Mouse (Mus musculus) myocyte (in vitro differentiated cells): ENCODE measurements around the gene Ffar3. TPM values are rescaled to one million over a fixed set of nuclear protein-coding genes. Genes with fewer than 3 reads are reported as not detected.

Source experiments
- H3K27me3 ChIP-seq: one replicate; pipeline ENCODE4 v1.6.1; 2011; ENCODE audit not compliant: control insufficient read depth, insufficient read depth, insufficient read length
- H3K36me3 ChIP-seq: one replicate; pipeline ENCODE4 v1.6.1; 2011; ENCODE audit not compliant: control insufficient read depth, insufficient read depth
- H3K4me2 ChIP-seq: one replicate; pipeline ENCODE4 v1.6.1; 2011; ENCODE audit warnings: low read depth, control low read depth
- H3K4me3 ChIP-seq: one replicate; pipeline ENCODE4 v1.5.1; 2011; ENCODE audit warnings: mild to moderate bottlenecking, control low read depth, moderate library complexity
- H3K79me2 ChIP-seq: one replicate; pipeline ENCODE4 v1.6.1; 2011; ENCODE audit not compliant: control insufficient read depth, insufficient read depth
- H3ac ChIP-seq: one replicate; pipeline ENCODE4 v1.6.1; 2011; ENCODE audit not compliant: control insufficient read depth, insufficient read length
- CEBPB ChIP-seq: IDR thresholded peaks from 2 replicates; pipeline ENCODE4 v1.6.1; 2011; ENCODE audit warnings: mild to moderate bottlenecking, moderate library complexity; ENCODE audit not compliant: poor library complexity, insufficient read depth, severe bottlenecking
- E2F4 ChIP-seq: IDR thresholded peaks from one replicate; pipeline ENCODE4 v1.6.1; 2011; ENCODE audit warnings: mild to moderate bottlenecking, control low read depth, moderate library complexity; ENCODE audit not compliant: insufficient read depth
- MAX ChIP-seq: IDR thresholded peaks from one replicate; pipeline ENCODE4 v1.6.1; 2011; ENCODE audit warnings: low read depth, mild to moderate bottlenecking, control low read depth
- MYOD1 ChIP-seq, 3 experiments: IDR thresholded peaks; one replicate each; pipeline ENCODE4 v1.6.1; 2011; ENCODE audit warnings: control low read depth in 2 of 3, low read depth in 2 of 3, mild to moderate bottlenecking in 2 of 3, moderate library complexity in 1 of 3; ENCODE audit not compliant: insufficient read length in 2 of 3, control insufficient read depth in 1 of 3
- MYOG ChIP-seq, 3 experiments: IDR thresholded peaks; one replicate each; pipeline ENCODE4 v1.6.1; 2011; ENCODE audit warnings: control low read depth in 2 of 3, low read depth in 2 of 3, mild to moderate bottlenecking in 2 of 3; ENCODE audit not compliant: insufficient read length in 2 of 3, control insufficient read depth in 1 of 3, insufficient read depth in 1 of 3
- POLR2A ChIP-seq: IDR thresholded peaks from one replicate; pipeline ENCODE4 v1.6.1; 2011; ENCODE audit warnings: low read depth, mild to moderate bottlenecking, control low read depth, moderate library complexity; ENCODE audit not compliant: insufficient read length
- POLR2AphosphoS2 ChIP-seq: IDR thresholded peaks from one replicate; pipeline ENCODE4 v1.6.1; 2011; ENCODE audit warnings: low read depth, control low read depth; ENCODE audit not compliant: insufficient read length
- REST ChIP-seq: IDR thresholded peaks from one replicate; pipeline ENCODE4 v1.6.1; 2011; ENCODE audit warnings: mild to moderate bottlenecking, control low read depth, moderate library complexity; ENCODE audit not compliant: insufficient read depth, insufficient read length
- SRF ChIP-seq: IDR thresholded peaks from one replicate; pipeline ENCODE4 v1.6.1; 2011; ENCODE audit warnings: low read depth; ENCODE audit not compliant: control insufficient read depth, insufficient read length
- TCF12 ChIP-seq: IDR thresholded peaks from one replicate; pipeline ENCODE4 v1.6.1; 2011; ENCODE audit warnings: mild to moderate bottlenecking, control low read depth; ENCODE audit not compliant: poor library complexity, insufficient read depth, severe bottlenecking
- TCF3 ChIP-seq: IDR thresholded peaks from one replicate; pipeline ENCODE4 v1.6.1; 2011; ENCODE audit warnings: low read depth, control low read depth; ENCODE audit not compliant: insufficient read length
- USF1 ChIP-seq: IDR thresholded peaks from one replicate; pipeline ENCODE4 v1.6.1; 2011; ENCODE audit warnings: low read depth, mild to moderate bottlenecking, control low read depth, moderate library complexity
- polyA plus RNA-seq: library from polyadenylated mRNA; unstranded; fragments of >200 nt; fragmentation: generic; extraction: Trizol; gene quantifications from one replicate; pipeline ENCODE4 v1.2.1, GENCODE M21; 2012; ENCODE audit warnings: missing spikeins

Ffar3 gene
- polyA plus RNA-seq: not detected

- TF ChIP-seq POLR2AphosphoS2 (no peak), E2F4 (no peak)
- Histone ChIP-seq H3K36me3 (no peaks in the 10 kb centered on the region), H3ac (no peak within 1 kb of the TSS), H3K79me2 (no peaks in the 10 kb centered on the region), H3K27me3 (peaks cover 49% of the 10 kb centered on the region), H3K4me2 (no peak within 1 kb of the TSS), H3K4me3 (no peak within 1 kb of the TSS)
Observed at GRCm38 (mm10) chr7:30856078-30856477, at the start of gene Ffar3. Ffar3 (minus strand) TSS chr7:30856178.

GRCm38 (mm10) chr7:30904042-30904441 is 48.1 kb upstream of the Ffar3 start:
- TF ChIP-seq POLR2AphosphoS2: no peak
- no peak for TF ChIP-seq REST
- TF ChIP-seq MYOD1 (IDR thresholded peaks at IDR 0.05; ENCODE audit: control insufficient read depth in 1 of 3, insufficient read length in 2 of 3, low read depth in 2 of 3): no peak
- TF ChIP-seq CEBPB: no peak
- no peak for TF ChIP-seq SRF
- no peak for TF ChIP-seq USF1
- TF ChIP-seq E2F4: no peak
- TF ChIP-seq POLR2A: no peak
- no peak for TF ChIP-seq TCF3
- H3K79me2 ChIP-seq: no peaks in the 10 kb centered on the region
- H3K4me3 ChIP-seq: no peak overlapping the region
- H3ac ChIP-seq: no peak overlapping the region
- H3K36me3 ChIP-seq: no peaks in the 10 kb centered on the region
- no peak overlapping the region for H3K4me2 ChIP-seq
- peaks cover 19% of the 10 kb centered on the region for H3K27me3 ChIP-seq

- H3K79me2 ChIP-seq: no peaks in the 10 kb centered on the region
- no peaks in the 10 kb centered on the region for H3K27me3 ChIP-seq
- no peaks in the 10 kb centered on the region for H3K36me3 ChIP-seq
- TF ChIP-seq TCF12 (no peak), REST (no peak), POLR2A (no peak), E2F4 (no peak), MYOG (IDR thresholded peaks at IDR 0.05; ENCODE audit: control insufficient read depth in 1 of 3, insufficient read depth in 1 of 3, insufficient read length in 2 of 3, low read depth in 2 of 3) (no peak)
- no peak overlapping the region for H3ac ChIP-seq
- no peak overlapping the region for H3K4me2 ChIP-seq
- H3K4me3 ChIP-seq: no peak overlapping the region
Observed at GRCm38 (mm10) chr7:30895217-30895616, 39.2 kb upstream of the Ffar3 start.

GRCm38 (mm10) chr7:30892515-30892914 is 36.5 kb upstream of the Ffar3 start:
- no peak overlapping the region for H3K4me3 ChIP-seq
- TF ChIP-seq MAX (no peak), REST (no peak), USF1 (no peak), POLR2AphosphoS2 (no peak)
- no peak overlapping the region for H3ac ChIP-seq
- peaks cover 3% of the 10 kb centered on the region for H3K27me3 ChIP-seq
- no peaks in the 10 kb centered on the region for H3K36me3 ChIP-seq
- no peaks in the 10 kb centered on the region for H3K79me2 ChIP-seq
- H3K4me2 ChIP-seq: no peak overlapping the region

DNA sequence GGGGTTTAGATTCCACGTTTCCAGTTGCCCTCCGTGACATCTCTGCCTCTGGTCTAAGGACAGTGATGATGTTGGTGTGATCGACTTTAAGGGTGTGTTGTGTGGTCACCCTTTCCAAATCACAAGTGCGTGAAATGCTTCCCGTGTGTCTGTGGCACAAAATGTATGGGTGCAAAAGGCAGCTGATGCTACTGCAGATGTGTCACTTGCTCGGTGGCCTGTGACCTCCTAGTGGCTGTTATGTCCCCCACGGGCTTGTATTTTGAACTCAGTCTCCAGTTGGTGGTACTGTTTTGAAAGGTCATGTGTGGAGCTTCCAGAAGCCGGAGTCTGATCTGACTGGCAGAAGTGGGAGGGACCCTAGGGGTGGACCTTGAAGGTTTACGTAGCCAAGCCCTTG is 35.8 kb upstream of the Ffar3 start:
- peaks cover 6% of the 10 kb centered on the region for H3K27me3 ChIP-seq
- H3K36me3 ChIP-seq: no peaks in the 10 kb centered on the region
- H3K4me2 ChIP-seq: no peak overlapping the region
- TF ChIP-seq MYOD1 (IDR thresholded peaks at IDR 0.05; ENCODE audit: control insufficient read depth in 1 of 3, insufficient read length in 2 of 3, low read depth in 2 of 3) (no peak), CEBPB (no peak), TCF3 (no peak), E2F4 (no peak), MAX (no peak), USF1 (no peak), TCF12 (no peak), POLR2AphosphoS2 (no peak), REST (no peak), MYOG (IDR thresholded peaks at IDR 0.05; ENCODE audit: control insufficient read depth in 1 of 3, insufficient read depth in 1 of 3, insufficient read length in 2 of 3, low read depth in 2 of 3) (no peak), POLR2A (no peak), SRF (no peak)
- no peak overlapping the region for H3ac ChIP-seq
- no peaks in the 10 kb centered on the region for H3K79me2 ChIP-seq
- no peak overlapping the region for H3K4me3 ChIP-seq

- no peaks in the 10 kb centered on the region for H3K79me2 ChIP-seq
- no peak overlapping the region for H3K4me3 ChIP-seq
- no peak for TF ChIP-seq TCF3
- TF ChIP-seq TCF12: no peak
- TF ChIP-seq REST: no peak
- TF ChIP-seq POLR2A: no peak
- no peak for TF ChIP-seq MYOD1 (IDR thresholded peaks at IDR 0.05; ENCODE audit: control insufficient read depth in 1 of 3, insufficient read length in 2 of 3, low read depth in 2 of 3)
- no peak for TF ChIP-seq POLR2AphosphoS2
- TF ChIP-seq MYOG (IDR thresholded peaks at IDR 0.05; ENCODE audit: control insufficient read depth in 1 of 3, insufficient read depth in 1 of 3, insufficient read length in 2 of 3, low read depth in 2 of 3): no peak
- TF ChIP-seq E2F4: no peak
- H3K4me2 ChIP-seq: no peak overlapping the region
- H3ac ChIP-seq: no peak overlapping the region
- no peaks in the 10 kb centered on the region for H3K36me3 ChIP-seq
- H3K27me3 ChIP-seq: peaks cover 6% of the 10 kb centered on the region
Observed at GRCm38 (mm10) chr7:30890681-30891080, 34.7 kb upstream of the Ffar3 start.
